Mouse (Mus musculus): ENCODE data around the gene Abhd14a. TPM values are rescaled to one million over a fixed set of nuclear protein-coding genes. Genes with fewer than 3 reads are reported as not detected.

The Abhd14a gene
- total RNA-seq, 2 experiments from 2014 or later = 18.3 to 21.3 TPM

GRCm38 (mm10) chr9:106417841-106418625, 29.4 kb downstream of the Abhd14a start:
- DNase-seq (ENCODE audit: low spot score in 2 of 2) = peak; percentile 60 to 72

- DNase-seq (ENCODE audit: low spot score in 2 of 2) = no peak
Measured at GRCm38 (mm10) chr9:106416826-106417225, 30.7 kb downstream of the Abhd14a start.

GRCm38 (mm10) chr9:106413606-106414005, 33.9 kb downstream of the Abhd14a start:
- DNase-seq (ENCODE audit: low spot score in 2 of 2) = no peak

- no peak for DNase-seq (ENCODE audit: low spot score in 2 of 2)
Measured at GRCm38 (mm10) chr9:106412210-106412609, 35.3 kb downstream of the Abhd14a start.

- DNase-seq (ENCODE audit: low spot score in 2 of 2) = no peak
Measured at GRCm38 (mm10) chr9:106411729-106412128, 35.7 kb downstream of the Abhd14a start.

- DNase-seq (ENCODE audit: low spot score in 2 of 2) = no peak
Measured at GRCm38 (mm10) chr9:106411091-106411594, 36.3 kb downstream of the Abhd14a start.

GRCm38 (mm10) chr9:106410086-106410650, 37.3 kb downstream of the Abhd14a start:
- no peak for DNase-seq (ENCODE audit: low spot score in 2 of 2)

GRCm38 (mm10) chr9:106409096-106409495, 38.4 kb downstream of the Abhd14a start:
- DNase-seq (ENCODE audit: low spot score in 2 of 2) = no peak

- no peak for DNase-seq (ENCODE audit: low spot score in 2 of 2)
Measured at GRCm38 (mm10) chr9:106406443-106407078, 40.9 kb downstream of the Abhd14a start.

GRCm38 (mm10) chr9:106405275-106405674, 42.2 kb downstream of the Abhd14a start:
- no peak for DNase-seq (ENCODE audit: low spot score in 2 of 2)

GRCm38 (mm10) chr9:106402607-106403375, 44.7 kb downstream of the Abhd14a start:
- DNase-seq (ENCODE audit: low spot score in 2 of 2) = no peak

- DNase-seq (ENCODE audit: low spot score in 2 of 2) = no peak
Measured at GRCm38 (mm10) chr9:106402149-106402548, 45.3 kb downstream of the Abhd14a start.

- no peak for DNase-seq (ENCODE audit: low spot score in 2 of 2)
Measured at GRCm38 (mm10) chr9:106399808-106400207, 47.7 kb downstream of the Abhd14a start.

- no peak for DNase-seq (ENCODE audit: low spot score in 2 of 2)
Measured at GRCm38 (mm10) chr9:106398667-106399311, 48.7 kb downstream of the Abhd14a start.

GRCm38 (mm10) chr9:106397733-106398132, 49.7 kb downstream of the Abhd14a start:
- no peak for DNase-seq (ENCODE audit: low spot score in 2 of 2)

- DNase-seq (ENCODE audit: low spot score in 2 of 2) = no peak
Measured at GRCm38 (mm10) chr9:106394649-106395602, 52.6 kb downstream of the Abhd14a start.

GRCm38 (mm10) chr9:106393548-106393947, 53.9 kb downstream of the Abhd14a start:
- no peak for DNase-seq (ENCODE audit: low spot score in 2 of 2)

GRCm38 (mm10) chr9:106392828-106393527, 54.5 kb downstream of the Abhd14a start:
- DNase-seq (ENCODE audit: low spot score in 2 of 2) = no peak
